Mouse (Mus musculus): ENCODE data around the gene Cd4. TPM values are rescaled to one million over a fixed set of nuclear protein-coding genes. Genes with fewer than 3 reads are reported as not detected.
"Not testable (repeated sequence)": the region's sequence is repeated elsewhere in the genome, so short reads cannot be mapped to it uniquely, and the experiment has no call there.

Gene Cd4
- polyA plus RNA-seq, 1 experiment from 2014 or later, result 0.26 TPM

GRCm38 (mm10) chr6:124840241-124841167, 47.5 kb downstream of the Cd4 start, which contains the start of gene Gnb3:
TSS of gene Gnb3 (minus strand) at chr6:124840275.
- 37% methylated on average over 15 of the region's 15 CpGs for WGBS
- ATAC-seq, result peak; percentile 45

GRCm38 (mm10) chr6:124839805-124840204, 48.2 kb downstream of the Cd4 start:
- 5% methylated on average over 8 of the region's 8 CpGs for WGBS
- Histone ChIP-seq H3K4me3 (ENCODE audit: low read length) (no peak overlapping the region), H3K36me3 (ENCODE audit: control insufficient read depth, insufficient read depth, low read length) (peaks cover 10% of the 10 kb centered on the region; the same call in 1 of the 2 replicates), H3K27ac (ENCODE audit: low read depth, low read length) (no peak overlapping the region), H3K4me2 (ENCODE audit: low read length) (no peak overlapping the region), H3K4me1 (ENCODE audit: control insufficient read depth, insufficient read depth, low read depth, low read length) (peaks cover 7% of the 10 kb centered on the region; the same call in 1 of the 2 replicates), H3K27me3 (replicated peaks; ENCODE audit: control insufficient read depth, insufficient read depth, low read length) (no peaks in the 10 kb centered on the region), H3K9ac (ENCODE audit: low read depth, low read length) (peak overlapping the region; percentile 22; the same call in 1 of the 2 replicates), H3K9me3 (ENCODE audit: control insufficient read depth, low read length) (no peaks in the 10 kb centered on the region)
- ATAC-seq, result peak; percentile 19; the same call in 1 of the 2 replicates

More at GRCm38 (mm10) chr6:124840241-124841167, 47.5 kb downstream of the Cd4 start, which contains the start of gene Gnb3:
- H3K4me2 ChIP-seq (ENCODE audit: low read length), result no peak within 1 kb of the TSS
- no peaks in the 10 kb centered on the region for H3K9me3 ChIP-seq (ENCODE audit: control insufficient read depth, low read length)
- H3K27me3 ChIP-seq (replicated peaks; ENCODE audit: control insufficient read depth, insufficient read depth, low read length), result no peaks in the 10 kb centered on the region
- no peak within 1 kb of the TSS for H3K27ac ChIP-seq (ENCODE audit: low read depth, low read length)
- peak within 1 kb of the TSS; percentile 35; the same call in 1 of the 2 replicates for H3K9ac ChIP-seq (ENCODE audit: low read depth, low read length)
- no peak within 1 kb of the TSS for H3K4me3 ChIP-seq (ENCODE audit: low read length)
- H3K4me1 ChIP-seq (ENCODE audit: control insufficient read depth, insufficient read depth, low read depth, low read length), result peaks cover 7% of the 10 kb centered on the region; the same call in 1 of the 2 replicates
- H3K36me3 ChIP-seq (ENCODE audit: control insufficient read depth, insufficient read depth, low read length), result peaks cover 10% of the 10 kb centered on the region; the same call in 1 of the 2 replicates

DNA sequence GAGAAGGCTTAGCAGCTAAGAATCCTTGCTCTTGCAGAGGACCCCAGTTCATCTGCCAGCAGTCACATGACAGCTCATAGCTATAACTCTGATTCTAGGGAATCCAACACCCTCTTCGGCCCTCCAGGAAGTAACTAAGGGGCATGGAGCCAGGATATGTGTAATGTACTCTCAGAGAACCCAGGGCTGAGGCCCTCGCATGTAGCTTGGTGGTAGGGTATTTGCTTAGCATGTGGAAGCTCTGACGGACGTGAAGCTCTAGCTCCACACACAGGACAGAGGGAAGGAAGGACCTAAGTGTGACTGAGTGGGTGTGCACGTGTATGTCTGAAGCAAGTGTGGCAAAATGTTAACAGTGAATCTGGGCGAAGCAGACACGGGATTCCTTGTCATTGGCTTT, 51.6 kb downstream of the Cd4 start:
- no peak overlapping the region for H3K9ac ChIP-seq (ENCODE audit: low read depth, low read length)
- no peak overlapping the region for H3K4me2 ChIP-seq (ENCODE audit: low read length)
- H3K36me3 ChIP-seq (ENCODE audit: control insufficient read depth, insufficient read depth, low read length), result peaks cover 3% of the 10 kb centered on the region; the same call in 1 of the 2 replicates
- no peak overlapping the region for H3K27ac ChIP-seq (ENCODE audit: low read depth, low read length)
- 84% methylated on average over 7 of the region's 7 CpGs for WGBS
- no peak overlapping the region for H3K4me3 ChIP-seq (ENCODE audit: low read length)
- no peaks in the 10 kb centered on the region for H3K27me3 ChIP-seq (replicated peaks; ENCODE audit: control insufficient read depth, insufficient read depth, low read length)
- no peaks in the 10 kb centered on the region for H3K9me3 ChIP-seq (ENCODE audit: control insufficient read depth, low read length)
- no peak for ATAC-seq
- peaks cover 7% of the 10 kb centered on the region; the same call in 1 of the 2 replicates for H3K4me1 ChIP-seq (ENCODE audit: control insufficient read depth, insufficient read depth, low read depth, low read length)

DNA sequence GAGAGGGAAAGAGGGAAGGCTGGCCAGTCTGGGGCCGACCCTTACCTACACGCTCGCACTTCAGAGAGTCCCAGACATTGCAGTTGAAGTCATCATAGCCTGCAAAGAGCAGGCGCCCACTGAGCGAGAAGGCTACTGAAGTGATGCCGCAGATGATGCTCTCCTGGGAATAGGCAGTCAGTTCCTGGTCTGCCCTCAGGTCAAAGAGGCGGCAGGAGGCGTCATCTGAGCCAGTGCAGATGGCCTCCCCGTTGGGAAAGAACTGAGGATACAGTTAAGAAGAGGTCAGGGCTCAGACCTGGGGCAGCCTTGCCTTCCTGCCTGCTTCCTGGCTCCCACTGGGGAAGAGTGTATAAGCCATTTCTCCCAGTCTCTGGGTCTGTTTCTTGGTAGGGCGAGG, 52.5 kb downstream of the Cd4 start:
- Histone ChIP-seq H3K4me1 (ENCODE audit: control insufficient read depth, insufficient read depth, low read depth, low read length) (peaks cover 7% of the 10 kb centered on the region; the same call in 1 of the 2 replicates), H3K36me3 (ENCODE audit: control insufficient read depth, insufficient read depth, low read length) (no peaks in the 10 kb centered on the region), H3K27ac (ENCODE audit: low read depth, low read length) (no peak overlapping the region), H3K9me3 (ENCODE audit: control insufficient read depth, low read length) (no peaks in the 10 kb centered on the region), H3K4me2 (ENCODE audit: low read length) (no peak overlapping the region), H3K27me3 (replicated peaks; ENCODE audit: control insufficient read depth, insufficient read depth, low read length) (no peaks in the 10 kb centered on the region), H3K4me3 (ENCODE audit: low read length) (no peak overlapping the region), H3K9ac (ENCODE audit: low read depth, low read length) (no peak overlapping the region)
- WGBS, result 59% methylated on average over 10 of the region's 10 CpGs
- no peak for ATAC-seq

GRCm38 (mm10) chr6:124834512-124835081, 53.4 kb downstream of the Cd4 start:
- Histone ChIP-seq H3K4me3 (ENCODE audit: low read length) (no peak overlapping the region), H3K9me3 (ENCODE audit: control insufficient read depth, low read length) (no peaks in the 10 kb centered on the region), H3K9ac (ENCODE audit: low read depth, low read length) (no peak overlapping the region), H3K27me3 (replicated peaks; ENCODE audit: control insufficient read depth, insufficient read depth, low read length) (no peaks in the 10 kb centered on the region), H3K4me1 (ENCODE audit: control insufficient read depth, insufficient read depth, low read depth, low read length) (peaks cover 4% of the 10 kb centered on the region), H3K27ac (ENCODE audit: low read depth, low read length) (no peak overlapping the region), H3K36me3 (ENCODE audit: control insufficient read depth, insufficient read depth, low read length) (no peaks in the 10 kb centered on the region), H3K4me2 (ENCODE audit: low read length) (no peak overlapping the region)
- WGBS, result 87% methylated on average over 6 of the region's 6 CpGs
- ATAC-seq, result no peak

- Histone ChIP-seq H3K9me3 (ENCODE audit: control insufficient read depth, low read length) (no peaks in the 10 kb centered on the region), H3K27ac (ENCODE audit: low read depth, low read length) (no peak overlapping the region), H3K4me2 (ENCODE audit: low read length) (no peak overlapping the region), H3K36me3 (ENCODE audit: control insufficient read depth, insufficient read depth, low read length) (no peaks in the 10 kb centered on the region), H3K4me1 (ENCODE audit: control insufficient read depth, insufficient read depth, low read depth, low read length) (peaks cover 14% of the 10 kb centered on the region), H3K9ac (ENCODE audit: low read depth, low read length) (no peak overlapping the region), H3K27me3 (replicated peaks; ENCODE audit: control insufficient read depth, insufficient read depth, low read length) (no peaks in the 10 kb centered on the region), H3K4me3 (ENCODE audit: low read length) (no peak overlapping the region)
- ATAC-seq, result no peak
- WGBS, result 93% methylated on average over 8 of the region's 8 CpGs
These were observed 56.4 kb downstream of the Cd4 start for GRCm38 (mm10) chr6:124831649-124832048.

GRCm38 (mm10) chr6:124831199-124831598, 56.8 kb downstream of the Cd4 start:
- not testable (repeated sequence) for H3K9ac ChIP-seq (ENCODE audit: low read depth, low read length); H3K36me3 ChIP-seq (ENCODE audit: control insufficient read depth, insufficient read depth, low read length); H3K27ac ChIP-seq (ENCODE audit: low read depth, low read length); ATAC-seq; H3K4me2 ChIP-seq (ENCODE audit: low read length); H3K27me3 ChIP-seq (replicated peaks; ENCODE audit: control insufficient read depth, insufficient read depth, low read length); H3K4me3 ChIP-seq (ENCODE audit: low read length); H3K9me3 ChIP-seq (ENCODE audit: control insufficient read depth, low read length)
- WGBS, result 93% methylated on average over 4 of the region's 4 CpGs
- peaks cover 14% of the 10 kb centered on the region for H3K4me1 ChIP-seq (ENCODE audit: control insufficient read depth, insufficient read depth, low read depth, low read length)

DNA sequence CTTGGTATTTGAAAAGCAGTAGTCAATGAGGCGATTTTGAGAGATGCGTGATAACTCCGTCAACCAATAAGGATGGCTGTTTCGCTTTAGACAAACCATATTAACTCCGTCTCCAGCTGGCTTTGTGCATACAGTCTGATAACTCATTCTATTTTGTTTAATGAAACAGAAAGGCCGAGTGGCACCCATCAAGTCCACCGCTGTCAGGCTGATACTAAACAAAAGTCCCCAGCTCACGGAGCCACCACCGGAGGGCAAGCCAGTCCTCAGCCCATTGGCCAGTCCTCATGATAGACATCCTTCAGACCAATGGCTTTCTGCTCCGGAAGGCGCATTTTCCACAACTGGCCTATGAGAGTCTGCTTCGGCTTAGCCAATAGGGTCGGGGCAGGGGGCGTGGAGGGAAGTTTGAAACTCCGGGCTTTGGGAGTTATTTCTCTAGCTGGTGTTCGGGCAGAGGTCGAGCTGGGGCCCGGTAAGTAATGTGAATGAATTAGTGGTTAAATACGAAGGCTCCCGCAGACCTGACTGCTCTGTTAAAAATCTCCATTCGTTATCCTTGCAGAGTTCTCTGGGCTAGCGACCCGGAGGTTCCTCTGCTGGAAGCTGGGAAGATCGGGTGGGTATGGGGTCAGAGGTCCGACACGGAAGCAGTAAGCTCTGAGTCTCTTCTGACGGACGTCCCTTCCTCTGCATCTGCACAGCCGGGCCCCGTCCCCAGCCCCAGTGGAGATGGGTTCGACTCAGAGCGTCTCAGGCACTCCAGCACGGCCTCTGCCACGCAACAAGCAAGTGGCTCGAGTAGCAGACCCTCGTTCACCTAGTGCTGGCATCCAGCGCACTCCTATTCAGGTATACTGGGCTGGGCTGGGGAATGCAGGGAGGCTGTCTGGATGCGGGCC, 58.0 kb downstream of the Cd4 start:
- H3K9me3 ChIP-seq (ENCODE audit: control insufficient read depth, low read length), result no peaks in the 10 kb centered on the region
- WGBS, result under 1% methylated on average over 38 of the region's 38 CpGs

More for the DNA sequence above, 58.0 kb downstream of the Cd4 start:
- ATAC-seq, result peak; percentile 83
- peak overlapping the region; percentile 74 for H3K4me3 ChIP-seq (ENCODE audit: low read length)
- H3K4me2 ChIP-seq (ENCODE audit: low read length), result peak overlapping the region; percentile 57
- H3K27me3 ChIP-seq (replicated peaks; ENCODE audit: control insufficient read depth, insufficient read depth, low read length), result no peaks in the 10 kb centered on the region
- H3K36me3 ChIP-seq (ENCODE audit: control insufficient read depth, insufficient read depth, low read length), result peaks cover 5% of the 10 kb centered on the region
- H3K4me1 ChIP-seq (ENCODE audit: control insufficient read depth, insufficient read depth, low read depth, low read length), result peaks cover 14% of the 10 kb centered on the region
- H3K27ac ChIP-seq (ENCODE audit: low read depth, low read length), result peak overlapping the region; percentile 93
- H3K9ac ChIP-seq (ENCODE audit: low read depth, low read length), result peak overlapping the region; percentile 79

Measured in hindbrain, embryonic 16.5 days (tissue).